Mouse (Mus musculus) layer of hippocampus, adult 6 months (tissue): ENCODE results near the gene Mcpt2. TPM values are rescaled to one million over a fixed set of nuclear protein-coding genes. Genes with fewer than 3 reads are reported as not detected.

Experiments used
- long read RNA-seq, 2 experiments: library from polyadenylated mRNA; unstranded; transcript quantifications; one replicate each; pipeline ENCODE4 v2.0.0; 2019 to 2020
- microRNA-seq: library from miRNA; unstranded; fragments of <30 nt; microRNA quantifications from one replicate; pipeline ENCODE4 v1.2.0, GENCODE M21; 2020
- polyA plus RNA-seq: library from polyadenylated mRNA; unstranded; fragments of <200 nt; fragmentation: Nextera tagmentation; gene quantifications from 2 replicates; pipeline ENCODE4 v1.2.3, GENCODE M21; 2021

Mcpt2 gene
- polyA plus RNA-seq = not detected in 2 replicates
- long read RNA-seq, experiment 1 = 0 reads
- long read RNA-seq, experiment 2 = 0 reads

DNA sequence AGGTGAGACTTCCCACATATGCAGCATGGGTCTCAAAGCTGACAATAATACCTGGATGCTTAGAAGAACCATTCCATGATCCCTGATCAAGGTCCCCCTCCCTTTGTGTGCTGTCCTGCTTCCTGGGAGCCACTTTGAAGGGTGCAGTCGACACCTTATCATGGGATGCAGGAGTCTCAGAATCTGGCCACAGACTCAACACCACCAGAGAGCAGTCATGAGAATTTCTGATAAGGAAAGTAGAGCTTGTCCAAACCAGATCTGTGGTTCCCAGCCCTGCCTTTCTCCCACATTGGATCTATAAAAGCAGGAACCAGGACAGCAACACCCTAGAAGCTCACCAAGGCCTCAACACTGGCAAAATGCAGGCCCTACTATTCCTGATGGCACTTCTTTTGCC, at the start of gene Mcpt2:
Gene Mcpt2, plus strand, starts transcription at position 250 of the 400 bp plus-strand sequence.

DNA sequence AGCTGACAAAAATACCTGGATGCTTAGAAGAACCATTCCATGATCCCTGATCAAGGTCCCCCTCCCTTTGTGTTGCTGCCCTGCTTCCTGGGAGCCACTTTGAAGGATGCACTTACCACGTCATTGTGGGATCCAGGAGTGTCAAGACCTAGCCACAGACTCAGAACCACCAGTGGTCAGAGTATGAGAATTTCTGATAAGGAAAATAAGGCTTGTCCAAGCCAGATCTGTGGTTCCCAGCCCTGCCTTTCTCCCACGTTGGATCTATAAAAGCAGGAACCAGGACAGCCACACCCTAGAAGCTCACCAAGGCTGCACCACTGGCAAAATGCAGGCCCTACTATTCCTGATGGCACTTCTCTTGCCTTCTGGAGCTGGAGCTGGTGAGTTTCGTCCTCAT, 24.2 kb upstream of the Mcpt2 start, which contains the start of gene Mcpt1:
Gene Mcpt1, plus strand, starts transcription at position 301 of the 400 bp plus-strand sequence.

DNA sequence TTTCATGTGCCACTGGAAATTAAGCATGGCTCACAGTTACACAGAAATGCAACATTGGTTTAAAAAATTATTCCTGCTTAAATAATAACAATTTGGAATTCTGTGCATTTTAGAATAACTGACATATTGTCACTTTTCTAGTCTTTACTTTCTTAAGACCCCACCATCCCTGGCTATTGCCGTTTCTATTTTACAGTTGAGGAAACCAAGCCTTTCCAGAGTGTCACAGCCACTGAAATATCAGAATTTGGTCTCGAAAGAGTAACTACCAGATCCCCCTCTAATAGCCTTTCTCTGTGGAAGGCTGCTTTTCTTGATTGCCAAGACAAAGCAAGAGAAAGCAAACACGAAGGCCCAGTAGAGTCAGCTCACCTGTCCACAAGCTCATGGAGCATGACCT, 11.4 kb upstream of the Mcpt2 start, which contains the start of gene Mcpt9:
Gene Mcpt9, minus strand, starts transcription at position 101 of the 400 bp plus-strand sequence.

GRCm38 (mm10) chr14:56062213-56062612, 20.4 kb downstream of the Mcpt2 start, which contains the start of gene Mcpt4:
Mcpt4 (minus strand) TSS chr14:56062313.

DNA sequence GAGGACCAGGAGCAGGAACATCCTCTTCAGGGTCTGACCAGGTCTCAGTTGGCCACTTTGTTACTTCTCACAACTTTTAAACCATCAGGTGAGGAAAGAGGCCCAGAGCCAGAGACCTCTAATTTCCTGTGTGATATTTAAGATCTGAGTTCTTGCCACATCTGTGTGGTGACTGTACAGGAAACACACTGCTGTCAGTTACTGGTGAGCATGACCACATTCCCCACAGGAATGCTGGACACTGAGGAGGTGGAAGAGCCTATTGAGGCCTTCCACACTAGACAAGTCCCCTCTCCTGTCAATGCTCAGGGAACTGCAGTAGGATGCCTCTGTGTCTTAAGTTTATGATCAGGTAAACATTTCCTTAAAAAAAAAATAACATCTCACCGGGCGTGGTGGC, 43.3 kb downstream of the Mcpt2 start, which contains the start of gene Mcpt8:
Gene Mcpt8, minus strand, starts transcription at position 107 of the 400 bp plus-strand sequence.

Small RNA genes lying within 50 kb of the gene (microRNA-seq; reads per million reads assigned to microRNA genes)
- gene Mir6949 = not detected

Other genes starting within 250 kb of the Mcpt2 start
- gene Nfatc4, start 218.9 kb upstream of the Mcpt2 start, polyA plus RNA-seq = 0.25 TPM in 1 of 2 replicates, not detected in the other
- gene Nynrin, start 188.0 kb upstream of the Mcpt2 start, polyA plus RNA-seq = 0.49 and 0.88 TPM in 2 replicates
- 0.06 and 0.09 TPM in 2 replicates for gene Cbln3, start 157.6 kb upstream of the Mcpt2 start, polyA plus RNA-seq
- gene Khnyn, start 157.1 kb upstream of the Mcpt2 start, polyA plus RNA-seq = 2.3 and 2.4 TPM in 2 replicates
- gene Sdr39u1, start 141.7 kb upstream of the Mcpt2 start, polyA plus RNA-seq = 160 TPM in 2 replicates
- gene Cma1, start 97.4 kb upstream of the Mcpt2 start, polyA plus RNA-seq = 0.30 TPM in 1 of 2 replicates, not detected in the other
- not detected in 2 replicates for gene Cma2, start 91.1 kb upstream of the Mcpt2 start, polyA plus RNA-seq
- not detected in 2 replicates for gene Mcpt1, start 24.1 kb upstream of the Mcpt2 start, polyA plus RNA-seq
- gene Mcpt9, start 11.5 kb upstream of the Mcpt2 start, polyA plus RNA-seq = not detected in 2 replicates
- gene Mcpt4, start 20.3 kb downstream of the Mcpt2 start, polyA plus RNA-seq = not detected in 2 replicates
- not detected in 2 replicates for gene Mcpt8, start 43.2 kb downstream of the Mcpt2 start, polyA plus RNA-seq
- not detected in 2 replicates for gene Ctsg, start 60.5 kb downstream of the Mcpt2 start, polyA plus RNA-seq
- gene Gzme, start 78.6 kb downstream of the Mcpt2 start, polyA plus RNA-seq = not detected in 2 replicates
- not detected in 2 replicates for gene Gzmd, start 90.6 kb downstream of the Mcpt2 start, polyA plus RNA-seq
- gene Gzmg, start 117.5 kb downstream of the Mcpt2 start, polyA plus RNA-seq = not detected in 2 replicates
- gene Gzmn, start 132.6 kb downstream of the Mcpt2 start, polyA plus RNA-seq = not detected in 2 replicates
- not detected in 2 replicates for gene Gzmf, start 169.4 kb downstream of the Mcpt2 start, polyA plus RNA-seq
- not detected in 2 replicates for gene Gzmc, start 192.6 kb downstream of the Mcpt2 start, polyA plus RNA-seq
- not detected in 2 replicates for gene Gzmb, start 220.2 kb downstream of the Mcpt2 start, polyA plus RNA-seq